Mouse (Mus musculus) liver, embryonic 14.5 days (tissue): ENCODE measurements at regions not wholly inside any gene's neighbourhood (a gene's known extent, or its start where the extent isn't known, plus 50 kb on each side); places are given as distances from the start of the nearest gene placed in this dataset.

Experiments
- CTCF ChIP-seq: IDR thresholded peaks from 2 replicates; pipeline ENCODE4 v1.5.1; 2016; ENCODE audit warnings: antibody characterized with exemption, low read depth, control low read depth
- EP300 ChIP-seq: IDR thresholded peaks from 2 replicates; pipeline ENCODE4 v1.6.1; 2016; ENCODE audit warnings: antibody characterized with exemption, low read depth

DNA sequence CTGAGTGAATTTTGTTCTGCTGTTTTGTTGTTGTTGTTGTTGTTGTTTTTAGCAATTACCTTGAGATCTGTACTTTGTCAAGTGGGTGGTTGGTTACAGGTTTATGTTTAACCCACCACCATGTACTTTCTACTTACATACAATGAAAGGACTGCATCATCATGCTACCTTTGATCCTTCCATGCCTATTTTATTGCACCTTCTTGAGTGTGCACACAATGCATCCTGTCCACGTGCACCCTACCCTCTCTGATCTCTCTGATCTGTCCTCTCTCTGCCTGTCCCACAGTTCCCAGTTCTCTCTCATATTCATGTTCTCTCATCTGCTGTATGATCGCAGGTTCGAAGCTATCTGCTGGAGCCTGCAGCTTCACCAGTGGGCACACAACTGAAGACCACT, 59.9 kb upstream of the Gas1 start:
- no peak for TF ChIP-seq CTCF
- TF ChIP-seq EP300: no peak
